Mouse (Mus musculus) forebrain, embryonic 13.5 days (tissue): ENCODE results near the gene Ptpn11. TPM values are rescaled to one million over a fixed set of nuclear protein-coding genes. Genes with fewer than 3 reads are reported as not detected.

Experiments
- ATAC-seq: fragments of 200-750 bp; cut with Nextera tagmentation; 2 replicates; pipeline ENCODE4 v1.8.0; 2017
- H3K27ac ChIP-seq: fragments of 300-500 bp; sonication (generic); 2 replicates; pipeline ENCODE4 v1.5.1; 2015; ENCODE audit warnings: inconsistent platforms, mild to moderate bottlenecking, moderate library complexity
- H3K27me3 ChIP-seq: fragments of 300-500 bp; sonication (generic); 2 replicates; pipeline ENCODE4 v1.6.1; 2015; ENCODE audit warnings: mild to moderate bottlenecking, inconsistent platforms
- H3K36me3 ChIP-seq: fragments of 300-500 bp; sonication (generic); 2 replicates; pipeline ENCODE4 v1.6.1; 2015; ENCODE audit warnings: mild to moderate bottlenecking, inconsistent platforms; ENCODE audit not compliant: poor library complexity, severe bottlenecking
- H3K4me1 ChIP-seq: fragments of 300-500 bp; sonication (generic); 2 replicates; pipeline ENCODE4 v1.6.1; 2015; ENCODE audit warnings: inconsistent platforms
- H3K4me2 ChIP-seq: fragments of 300-500 bp; sonication (generic); 2 replicates; pipeline ENCODE4 v1.6.1; 2015; ENCODE audit warnings: inconsistent platforms, mild to moderate bottlenecking, moderate library complexity
- H3K4me3 ChIP-seq: fragments of 300-500 bp; sonication (generic); 2 replicates; pipeline ENCODE4 v1.5.1; 2015; ENCODE audit warnings: mild to moderate bottlenecking, inconsistent platforms
- H3K9ac ChIP-seq: fragments of 300-500 bp; sonication (generic); 2 replicates; pipeline ENCODE4 v1.6.1; 2015; ENCODE audit warnings: mild to moderate bottlenecking, inconsistent platforms
- H3K9me3 ChIP-seq: fragments of 300-500 bp; sonication (generic); replicated peaks from 2 replicates; pipeline ENCODE4 v1.6.1; 2016; ENCODE audit warnings: inconsistent platforms
- WGBS: fragments of 180-500 bp; shearing (Covaris S2); methylation state at CpG from one replicate; pipeline ENCODE4 v1.1.7; 2015; 5-methylcytosine and 5-hydroxymethylcytosine counted together
- polyA plus RNA-seq: library from polyadenylated mRNA; unstranded; fragments of >200 nt; fragmentation: Nextera tagmentation; extraction: Ambion mirVana; gene quantifications from 2 replicates; pipeline ENCODE4 v1.2.1, GENCODE M21; 2015

The Ptpn11 gene
- polyA plus RNA-seq, 1 experiment from 2014 or later = 27.8 TPM

DNA sequence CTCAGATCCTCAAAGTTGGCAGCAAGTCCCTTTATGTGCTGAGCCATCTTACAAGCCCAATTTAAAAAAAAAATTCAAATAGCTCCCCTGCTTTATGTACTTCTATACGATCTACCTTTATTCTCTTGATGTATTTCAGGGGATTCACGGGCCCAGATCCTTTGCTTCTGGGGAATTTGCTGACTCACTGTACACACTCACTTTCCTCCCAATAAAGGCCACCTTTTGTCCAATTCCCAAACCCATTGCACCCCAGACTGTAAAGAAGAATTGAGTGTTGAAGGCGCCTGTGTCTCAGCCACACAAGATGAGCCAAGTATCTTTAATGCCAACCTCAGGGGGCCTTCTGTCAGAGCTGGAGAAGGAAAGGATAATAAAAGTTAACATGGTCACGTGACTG is 93.2 kb downstream of the Ptpn11 start:
- Histone ChIP-seq H3K27ac (no peak overlapping the region), H3K27me3 (no peaks in the 10 kb centered on the region), H3K4me1 (peaks cover 6% of the 10 kb centered on the region; the same call in 1 of the 2 replicates), H3K9ac (no peak overlapping the region), H3K36me3 (no peaks in the 10 kb centered on the region), H3K4me3 (no peak overlapping the region), H3K4me2 (no peak overlapping the region), H3K9me3 (no peaks in the 10 kb centered on the region)
- no peak for ATAC-seq
- WGBS = 81% methylated on average over 4 of the region's 4 CpGs

DNA sequence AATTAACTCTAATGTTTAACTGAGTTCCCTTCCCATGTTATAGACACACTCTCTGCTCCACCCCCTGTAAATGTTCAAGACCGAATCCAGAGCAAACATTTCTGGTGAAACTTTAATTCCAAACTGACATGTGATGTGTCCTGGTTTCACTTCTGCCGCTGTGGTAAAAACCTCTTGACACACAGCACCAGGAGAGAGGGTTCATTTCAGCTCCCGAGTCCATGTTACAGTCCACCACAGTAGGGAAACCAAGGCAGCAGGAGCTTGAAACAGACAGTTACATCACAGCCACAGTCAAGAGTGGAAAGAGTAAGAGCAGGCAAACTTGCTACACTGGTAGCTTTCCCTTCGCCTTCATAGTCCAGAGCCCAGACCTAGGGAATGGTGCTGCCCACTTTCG is 94.5 kb downstream of the Ptpn11 start:
- WGBS = 93% methylated on average over 5 of the region's 5 CpGs
- no peak overlapping the region for H3K4me3 ChIP-seq
- no peak overlapping the region for H3K4me2 ChIP-seq
- peaks cover under 1% of the 10 kb centered on the region; the same call in 1 of the 2 replicates for H3K9me3 ChIP-seq
- H3K27me3 ChIP-seq = no peaks in the 10 kb centered on the region
- H3K36me3 ChIP-seq = no peaks in the 10 kb centered on the region
- H3K9ac ChIP-seq = no peak overlapping the region
- ATAC-seq = no peak
- H3K4me1 ChIP-seq = peaks cover 6% of the 10 kb centered on the region; the same call in 1 of the 2 replicates
- H3K27ac ChIP-seq = no peak overlapping the region

DNA sequence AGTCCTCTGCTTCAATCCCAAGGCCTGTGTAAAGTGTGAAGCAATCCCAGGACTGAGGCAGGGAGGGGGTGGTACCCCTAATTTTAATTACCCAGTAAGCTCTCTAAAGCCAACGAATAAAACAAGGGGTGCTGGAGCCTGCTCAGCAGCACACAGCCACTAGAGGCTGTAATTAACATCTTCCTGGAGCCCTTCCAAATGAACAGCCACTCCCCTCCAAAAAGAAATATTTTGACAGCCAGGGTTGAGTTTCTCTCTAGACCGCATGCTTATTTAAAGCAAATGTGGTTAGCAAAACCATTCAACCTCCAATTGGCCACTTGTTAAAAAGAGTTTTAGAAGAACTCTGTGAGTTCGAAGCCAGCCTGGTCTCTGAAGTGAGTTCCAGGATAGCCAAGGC is 97.9 kb downstream of the Ptpn11 start:
- Histone ChIP-seq H3K9ac (no peak overlapping the region), H3K36me3 (no peaks in the 10 kb centered on the region), H3K27ac (no peak overlapping the region), H3K4me1 (peaks cover 6% of the 10 kb centered on the region), H3K4me3 (no peak overlapping the region), H3K9me3 (peaks cover 11% of the 10 kb centered on the region), H3K27me3 (no peaks in the 10 kb centered on the region), H3K4me2 (no peak overlapping the region)
- 37% methylated on average over 3 of the region's 3 CpGs for WGBS
- no peak for ATAC-seq

DNA sequence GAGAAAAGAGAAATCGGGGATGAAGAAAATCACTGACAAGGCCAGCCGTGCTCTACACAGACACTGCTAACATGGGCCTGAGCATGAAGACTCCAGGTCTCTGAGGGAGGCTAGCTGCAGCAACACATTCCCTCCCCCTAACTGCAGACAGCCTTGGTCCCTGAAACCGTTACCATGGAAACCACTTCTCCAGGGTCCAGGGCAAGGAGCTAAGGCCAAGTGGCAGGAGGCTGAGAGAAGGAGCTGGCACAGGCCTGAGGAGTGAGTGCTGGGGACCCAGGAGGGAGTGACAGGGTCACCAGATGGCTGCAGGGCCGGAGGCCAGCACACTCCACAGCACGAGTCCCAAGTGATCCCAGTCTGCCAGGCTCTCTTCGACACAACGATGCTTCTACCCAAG is 101.5 kb downstream of the Ptpn11 start:
- Histone ChIP-seq H3K27ac (no peak overlapping the region), H3K4me2 (no peak overlapping the region)
- WGBS = 72% methylated on average over 7 of the region's 7 CpGs

DNA sequence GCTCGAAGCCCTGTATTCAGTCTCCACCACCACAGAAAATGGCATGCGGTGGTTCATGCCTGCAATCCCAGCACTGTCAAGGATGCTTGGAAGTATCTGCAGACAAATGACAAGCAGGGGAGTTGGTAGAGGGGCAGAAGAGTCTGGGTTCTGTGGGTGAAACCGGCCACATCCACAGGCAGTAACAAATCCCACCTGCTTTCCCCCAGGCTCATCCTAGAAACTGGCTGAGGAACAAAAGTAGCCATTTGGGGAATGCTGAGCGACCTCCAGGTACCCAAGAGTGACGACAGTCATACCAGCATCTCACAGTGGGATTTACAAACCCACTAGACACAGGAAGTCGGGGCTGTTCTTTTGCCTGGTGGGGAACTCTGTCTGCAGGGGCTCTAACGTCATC is 103.5 kb downstream of the Ptpn11 start:
- H3K36me3 ChIP-seq = no peaks in the 10 kb centered on the region
- no peak overlapping the region for H3K4me3 ChIP-seq
- WGBS = 62% methylated on average over 7 of the region's 7 CpGs
- ATAC-seq = no peak
- no peaks in the 10 kb centered on the region for H3K27me3 ChIP-seq
- peaks cover 11% of the 10 kb centered on the region for H3K9me3 ChIP-seq
- no peaks in the 10 kb centered on the region; the same call in 1 of the 2 replicates for H3K4me1 ChIP-seq
- no peak overlapping the region for H3K4me2 ChIP-seq
- H3K27ac ChIP-seq = no peak overlapping the region
- H3K9ac ChIP-seq = no peak overlapping the region

More for the DNA sequence above, 101.5 kb downstream of the Ptpn11 start:
- no peaks in the 10 kb centered on the region for H3K36me3 ChIP-seq
- no peaks in the 10 kb centered on the region for H3K27me3 ChIP-seq
- H3K9me3 ChIP-seq = peaks cover 11% of the 10 kb centered on the region
- no peak for ATAC-seq
- H3K9ac ChIP-seq = no peak overlapping the region
- H3K4me1 ChIP-seq = peaks cover 6% of the 10 kb centered on the region
- H3K4me3 ChIP-seq = no peak overlapping the region

DNA sequence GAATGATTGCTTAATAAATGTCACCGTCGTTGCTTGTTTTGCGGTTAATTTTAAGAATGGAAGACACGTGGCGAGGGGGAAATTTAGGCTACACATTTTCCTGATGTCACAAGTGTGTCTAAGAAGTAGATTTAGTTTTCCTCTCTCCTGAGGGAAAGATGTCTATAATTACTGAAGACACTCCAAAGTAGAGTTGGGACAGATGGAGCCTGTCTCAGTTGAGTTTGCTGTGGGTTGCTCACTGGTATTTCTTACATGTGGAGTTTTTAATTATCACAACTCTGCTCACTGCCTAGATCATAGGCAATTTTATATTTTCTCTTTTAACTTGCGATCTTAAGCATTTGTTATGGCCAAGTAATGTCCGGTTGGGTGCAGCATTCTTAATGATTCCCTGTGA is 108.6 kb downstream of the Ptpn11 start:
- Histone ChIP-seq H3K4me3 (no peak overlapping the region), H3K27me3 (no peaks in the 10 kb centered on the region), H3K27ac (no peak overlapping the region), H3K4me1 (0 out of 2 replicates have a peak, but pooled peaks cover 4% of the 10 kb centered on the region), H3K9me3 (no peaks in the 10 kb centered on the region), H3K9ac (no peak overlapping the region), H3K36me3 (no peaks in the 10 kb centered on the region), H3K4me2 (no peak overlapping the region)
- ATAC-seq = no peak
- whole genome bisulfite sequencing = 95% methylated on average over 7 of the region's 7 CpGs

DNA sequence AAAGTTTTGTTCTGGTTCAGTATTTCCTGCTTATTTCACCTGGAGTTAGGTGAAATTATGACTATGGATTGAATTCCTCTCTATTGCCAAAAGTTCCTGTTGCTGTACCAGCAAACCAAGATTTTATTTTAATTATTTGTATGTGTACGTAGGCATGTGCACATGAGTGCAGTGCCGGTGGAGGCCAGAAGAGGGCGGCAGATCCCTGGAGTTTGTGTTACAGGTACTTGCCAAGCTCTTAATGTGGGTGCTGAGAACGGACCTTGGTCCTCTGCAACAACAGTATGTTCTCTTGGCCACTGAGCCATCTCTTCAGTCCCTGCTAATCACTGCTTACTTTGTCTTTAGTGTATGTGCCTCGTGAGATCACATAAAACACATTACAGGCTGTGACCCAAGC is 109.4 kb downstream of the Ptpn11 start:
- Histone ChIP-seq H3K9me3 (no peaks in the 10 kb centered on the region), H3K27me3 (no peaks in the 10 kb centered on the region), H3K4me3 (no peak overlapping the region), H3K27ac (no peak overlapping the region), H3K36me3 (no peaks in the 10 kb centered on the region), H3K4me1 (0 out of 2 replicates have a peak, but pooled peaks cover 4% of the 10 kb centered on the region), H3K4me2 (no peak overlapping the region), H3K9ac (no peak overlapping the region)
- WGBS = 80% methylated on average over 5 of the region's 5 CpGs
- ATAC-seq = no peak

Other genes starting within 250 kb of the Ptpn11 start
- 7.7 and 8.9 TPM in 2 replicates for gene Rph3a, start 181.3 kb downstream of the Ptpn11 start, polyA plus RNA-seq
- 466 and 500 TPM in 2 replicates for gene Rpl6, start 13.1 kb upstream of the Ptpn11 start, polyA plus RNA-seq
- 12.6 and 13.4 TPM in 2 replicates for gene Hectd4, start 28.8 kb upstream of the Ptpn11 start, polyA plus RNA-seq
- gene Trafd1, start 194.2 kb upstream of the Ptpn11 start, polyA plus RNA-seq = 111 and 117 TPM in 2 replicates
- gene Naa25, start 206.5 kb upstream of the Ptpn11 start, polyA plus RNA-seq = 46.7 and 52.2 TPM in 2 replicates